Mouse (Mus musculus): Measurements from ENCODE around the gene Dffb. TPM values are rescaled to one million over a fixed set of nuclear protein-coding genes. Genes with fewer than 3 reads are reported as not detected.

Gene Dffb
- total RNA-seq, 2 experiments from 2014 or later, result 4.7 to 4.8 TPM

Other genes starting within 250 kb of the Dffb start
- 10 to 100 TPM; 12.3 to 16.4 TPM for gene A430005L14Rik, start 17.9 kb downstream of the Dffb start, total RNA-seq (2021)
- 10 to 100 TPM; 23.6 to 24.4 TPM for gene Cep104, start 68 bp upstream of the Dffb start, total RNA-seq (2021)
- gene Lrrc47, start 36.6 kb upstream of the Dffb start, total RNA-seq (2021), result 10 to 100 TPM; 38.6 to 42.2 TPM
- 10 to 100 TPM in 1 of 2 experiments, 1 to 10 TPM in 1; 8.6 to 10.3 TPM for gene Smim1, start 51.1 kb upstream of the Dffb start, total RNA-seq (2021)
- not detected for gene Ccdc27, start 67.6 kb upstream of the Dffb start, total RNA-seq (2021)
- under 1 TPM in 1 of 2 experiments, not detected in 1; 0.05 TPM for gene Trp73, start 165.1 kb upstream of the Dffb start, total RNA-seq (2021)
- gene Wrap73, start 167.2 kb upstream of the Dffb start, total RNA-seq (2021), result 10 to 100 TPM; 10.2 to 13.2 TPM
- gene Tprgl, start 185.5 kb upstream of the Dffb start, total RNA-seq (2021), result 100 to 1,000 TPM; 129 to 134 TPM
- 10 to 100 TPM; 33.8 to 41.5 TPM for gene Megf6, start 195.6 kb upstream of the Dffb start, total RNA-seq (2021)